18 mouse cellular contexts compared by ENCODE assay signal in genomic region chr5:65862217-65862927, GRCm38 (mm10). TPM values are rescaled to one million over a fixed set of nuclear protein-coding genes. Genes with fewer than 3 reads are reported as not detected.
A peak's percentile ranks its signal among the peaks of the same experiment; 100 is the strongest.
DNase-seq lines count a peak whose midpoint lies in the region; ATAC-seq and TF ChIP-seq lines count a peak whose summit lies in the region.
"Had no signal": no experiment of that assay in that cellular context is flagged by ENCODE, and none has a peak within 500 bp of the region (broad histone marks: within the 10 kb centered on the region; RNA-seq: fewer than 3 reads in every experiment).

No protein-coding gene starts in this region.

- ATAC-seq in forebrain, embryonic 14.5 days = no peak
- ATAC-seq: forebrain, embryonic 13.5 days; Patski had no signal

- H3K79me2 ChIP-seq in macrophage (ENCODE audit: inconsistent target) = peaks cover 34% of the 10 kb centered on the region

- no peaks in the 10 kb centered on the region for H3K9me3 ChIP-seq in forebrain, embryonic 14.5 days (replicated peaks; ENCODE audit: control insufficient read depth, low read length)
- H3K9me3 ChIP-seq: embryonic facial prominence, embryonic 10.5 days; forebrain, embryonic 13.5 days; heart, embryonic 15.5 days; hindbrain, embryonic 15.5 days had no signal

- no peaks in the 10 kb centered on the region for H3K27me3 ChIP-seq in thymus, adult 2 months (ENCODE audit: control insufficient read depth, insufficient read depth, low read length)
- no peaks in the 10 kb centered on the region for H3K27me3 ChIP-seq in forebrain, embryonic 14.5 days (replicated peaks; ENCODE audit: control insufficient read depth, insufficient read depth, low read length)
- H3K27me3 ChIP-seq: forebrain, embryonic 13.5 days; heart, embryonic 15.5 days; hindbrain, embryonic 15.5 days; Patski had no signal

- 32% methylated on average over 7 of the region's 7 CpGs for WGBS in thymus, adult 2 months
- WGBS in macrophage (ENCODE audit: missing documents) = 86% methylated on average over 5 of the region's 7 CpGs
- 91% methylated on average over 7 of the region's 7 CpGs for whole genome bisulfite sequencing in forebrain, embryonic 14.5 days

- peak overlapping the region; percentile 95 for H3K4me3 ChIP-seq in thymus, adult 2 months (ENCODE audit: control insufficient read depth, insufficient read depth, low read length)
- no peak overlapping the region for H3K4me3 ChIP-seq in macrophage (ENCODE audit: inconsistent target)
- no peak overlapping the region for H3K4me3 ChIP-seq in forebrain, embryonic 14.5 days (ENCODE audit: low read depth, low read length)
- H3K4me3 ChIP-seq: embryonic facial prominence, embryonic 10.5 days; forebrain, embryonic 13.5 days; heart, embryonic 15.5 days; hindbrain, embryonic 15.5 days had no signal

- H3K36me3 ChIP-seq in thymus, adult 2 months (ENCODE audit: control insufficient read depth, insufficient read depth, low read length) = peaks cover 8% of the 10 kb centered on the region; the same call in 1 of the 2 replicates
- H3K36me3 ChIP-seq in macrophage (ENCODE audit: inconsistent target) = no peaks in the 10 kb centered on the region
- H3K36me3 ChIP-seq in forebrain, embryonic 14.5 days (ENCODE audit: control insufficient read depth, insufficient read depth, low read length) = no peaks in the 10 kb centered on the region
- H3K36me3 ChIP-seq: embryonic facial prominence, embryonic 10.5 days; heart, embryonic 15.5 days; hindbrain, embryonic 15.5 days had no signal

- H3K4me1 ChIP-seq in thymus, adult 2 months (replicated peaks; ENCODE audit: control insufficient read depth, insufficient read depth, low read length) = peaks cover 18% of the 10 kb centered on the region
- H3K4me1 ChIP-seq in forebrain, embryonic 14.5 days (ENCODE audit: control insufficient read depth, insufficient read depth, low read length) = no peaks in the 10 kb centered on the region
- H3K4me1 ChIP-seq: forebrain, embryonic 13.5 days; hindbrain, embryonic 15.5 days had no signal

- TF ChIP-seq CTCF in thymus, adult 2 months (IDR thresholded peaks at IDR 0.05; ENCODE audit: borderline replicate concordance, control insufficient read depth, extremely low read depth, insufficient read depth, low read length, poor library complexity) = no peak

- H3K27ac ChIP-seq in thymus, adult 2 months (ENCODE audit: control insufficient read depth, insufficient read depth, low read length) = peak overlapping the region; percentile 99
- H3K27ac ChIP-seq in macrophage = peak overlapping the region; percentile 75; the same call in 1 of the 2 replicates
- no peak overlapping the region for H3K27ac ChIP-seq in forebrain, embryonic 14.5 days (ENCODE audit: low read depth, low read length)
- H3K27ac ChIP-seq: embryonic facial prominence, embryonic 10.5 days; forebrain, embryonic 13.5 days; hindbrain, embryonic 15.5 days had no signal

- TF ChIP-seq POLR2A in thymus, adult 2 months (IDR thresholded peaks at IDR 0.05; ENCODE audit: control insufficient read depth, extremely low read depth, insufficient read depth, low read length, poor library complexity) = no peak

- no peak overlapping the region for H3K4me2 ChIP-seq in forebrain, embryonic 14.5 days (ENCODE audit: low read length)
- H3K4me2 ChIP-seq: forebrain, embryonic 13.5 days; heart, embryonic 11.5 days; heart, embryonic 15.5 days; hindbrain, embryonic 15.5 days had no signal

- H3K9ac ChIP-seq in forebrain, embryonic 14.5 days (ENCODE audit: low read length) = no peak overlapping the region
- H3K9ac ChIP-seq: forebrain, embryonic 13.5 days; heart, embryonic 15.5 days; hindbrain, embryonic 15.5 days had no signal

- peak; percentile 83 for DNase-seq in heart, adult 11 months
- no peak for DNase-seq in heart, adult 8-10 months (ENCODE audit: low spot score)
- no peak for DNase-seq in thymus, adult 2 months
- DNase-seq in thymus, adult 18-20 months = no peak
- peak; percentile 32 to 42 for DNase-seq in B cell, adult 2 months
- DNase-seq in testis, postnatal 14 days (ENCODE audit: low spot score) = no peak
- DNase-seq in forebrain, embryonic 14.5 days (ENCODE audit: low spot score) = no peak
- DNase-seq: adrenal gland, postnatal 14 days; cerebellum, adult 2 months; cerebellum, postnatal 10 days; gastrocnemius, postnatal 36 days had no signal

RNA-seq across cellular contexts. Expression of gene Rhoh, which starts 1.4 kb away (rescaled TPM):
- under 1 TPM; 0.28 to 0.47 (median 0.36) TPM for total RNA-seq in heart, adult 8-10 months (2022)
- polyA plus RNA-seq in thymus, adult 2 months (2012; rRNA removed) = 132 and 135 TPM in 2 replicates
- 10 to 100 TPM in 19 of 26 experiments, 1 to 10 TPM in 7; 3.6 to 86.8 (median 23.6) TPM for total RNA-seq in macrophage (2018; cell fraction: chromatin; rRNA removed)
- 10 to 100 TPM in 13 of 26 experiments, 1 to 10 TPM in 13; 2.7 to 13.9 (median 9.6) TPM for total RNA-seq in macrophage (2018; cell fraction: cytosol; rRNA removed)
- 10 to 100 TPM in 15 of 26 experiments, 1 to 10 TPM in 11; 4.0 to 71.5 (median 11.9) TPM for total RNA-seq in macrophage (2018; cell fraction: nucleus; rRNA removed)
- polyA plus RNA-seq in macrophage (2018) = 6.0 to 22.2 TPM (median 10.9 TPM) in 3 replicates
- polyA plus RNA-seq in forebrain, embryonic 14.5 days (2014; fragmentation: Nextera tagmentation; extraction: Ambion mirVana) = 0.25 and 0.29 TPM in 2 replicates

Comparison
In these comparisons a context has a peak if more than half of its experiments do, and no peak if none do; other contexts are left out.
1. DNase-seq: peak in heart, adult 11 months (single experiment) and B cell, adult 2 months (2 of 2); none in heart, adult 8-10 months (single experiment), thymus, adult 2 months (single experiment), thymus, adult 18-20 months (0 of 2), testis, postnatal 14 days (single experiment) and forebrain, embryonic 14.5 days (single experiment).